Mouse (Mus musculus) ovary, postnatal 36 days (tissue): ENCODE measurements at regions not wholly inside any gene's neighbourhood (a gene's known extent, or its start where the extent isn't known, plus 50 kb on each side); places are given as distances from the start of the nearest gene placed in this dataset.
A peak's percentile ranks its signal among the peaks of the same experiment; 100 is the strongest.

Source experiments
- DNase-seq: peaks from one replicate; pipeline ENCODE4 v3.0.0; 2022; ENCODE audit warnings: low spot score, mixed read lengths

GRCm38 (mm10) chr11:18581078-18581800 lies 437.5 kb downstream of the Meis1 start:
- no peak for DNase-seq

DNA sequence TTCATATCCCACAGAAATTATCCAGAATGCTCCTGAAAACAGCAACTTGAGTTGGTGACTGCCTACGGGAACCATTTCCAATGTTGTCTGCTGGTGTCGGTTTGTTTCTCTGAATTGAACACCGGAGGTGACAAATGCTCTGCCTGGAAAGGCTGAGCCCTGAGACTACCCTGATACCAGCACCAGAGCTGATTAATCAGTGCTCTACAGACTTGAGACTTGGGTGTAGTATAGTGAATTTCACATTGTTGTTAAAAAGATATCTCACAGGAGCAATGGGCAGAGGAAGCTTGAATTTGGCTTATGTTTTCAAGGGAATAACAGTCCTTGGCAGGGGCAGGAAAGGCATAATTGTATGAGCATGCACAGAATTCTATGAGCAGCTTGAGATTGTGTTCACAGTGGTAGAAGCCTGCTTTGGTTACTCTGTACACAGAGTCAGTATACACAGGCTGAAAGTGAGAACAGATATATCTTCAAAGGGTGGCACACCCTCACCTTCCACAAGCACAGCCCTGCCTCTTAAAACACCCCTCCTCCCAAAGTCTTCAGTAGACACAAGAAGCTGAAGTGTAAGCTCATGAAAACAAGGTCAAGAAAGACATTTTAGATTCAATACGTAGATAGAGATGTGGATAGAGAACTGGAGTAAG lies 447.1 kb downstream of the Meis1 start:
- DNase-seq = no peak

- no peak for DNase-seq
These were observed 455.8 kb downstream of the Meis1 start for GRCm38 (mm10) chr11:18563011-18563410.

GRCm38 (mm10) chr11:18558665-18559064 lies 460.1 kb downstream of the Meis1 start:
- DNase-seq = no peak

DNA sequence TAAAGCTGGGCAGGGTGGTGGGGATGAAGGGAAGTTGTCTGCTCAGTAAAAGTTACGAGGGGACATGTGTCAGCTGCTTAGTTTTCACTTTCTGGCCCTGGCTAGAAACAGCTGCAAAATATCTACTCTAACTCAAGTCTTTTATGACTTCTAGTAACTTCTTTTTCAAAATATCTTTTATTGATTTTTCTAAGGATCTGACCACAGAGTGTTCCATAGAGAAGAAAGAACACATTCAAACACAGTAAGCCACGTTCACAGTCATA lies 483.3 kb downstream of the Meis1 start:
- no peak for DNase-seq

GRCm38 (mm10) chr11:18534807-18535591 lies 483.8 kb downstream of the Meis1 start:
- no peak for DNase-seq

- no peak for DNase-seq
These were observed 487.3 kb downstream of the Meis1 start for GRCm38 (mm10) chr11:18531264-18532110.

DNA sequence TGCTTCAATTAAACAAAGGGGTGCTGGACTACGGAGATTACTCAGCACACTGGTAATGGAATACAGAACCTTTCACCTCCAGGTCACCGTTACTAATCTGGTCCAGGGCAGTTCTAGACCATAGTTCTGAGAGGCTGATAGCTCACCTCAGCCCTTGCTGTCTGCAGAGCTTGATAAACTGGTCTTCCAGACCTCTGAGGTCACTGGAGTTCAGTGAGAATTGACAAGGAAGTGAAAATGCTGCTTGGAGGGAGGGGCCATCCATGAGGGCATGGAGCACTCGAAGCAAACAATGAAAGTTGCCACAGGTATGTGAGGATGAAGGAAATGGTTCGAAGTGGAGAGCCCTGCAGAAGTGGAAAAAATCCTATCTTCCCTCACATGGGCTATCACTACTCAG lies 490.2 kb downstream of the Meis1 start:
- DNase-seq = no peak

GRCm38 (mm10) chr11:18495108-18495757 lies 523.6 kb downstream of the Meis1 start:
- DNase-seq = no peak

DNA sequence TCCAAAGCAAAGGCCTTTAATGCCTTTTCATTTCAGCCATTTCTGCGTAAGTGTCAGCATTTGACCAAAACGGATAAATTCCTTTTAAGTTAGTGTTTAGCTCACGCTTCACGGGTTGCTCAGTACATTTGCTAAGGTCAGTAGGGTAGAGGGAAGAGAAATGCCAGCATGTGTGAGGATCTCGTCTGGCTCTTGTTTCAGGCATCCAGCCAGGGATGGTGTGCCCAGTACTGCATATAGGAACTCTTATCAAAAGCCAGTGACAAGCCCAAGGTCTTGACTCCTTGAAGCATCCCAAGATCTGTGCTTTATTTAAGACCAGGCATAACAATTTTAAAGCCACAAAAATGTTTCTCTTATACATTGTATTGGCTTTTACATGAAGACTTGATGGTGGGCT lies 524.8 kb downstream of the Meis1 start:
- DNase-seq = no peak

- DNase-seq = no peak
These were observed 525.7 kb downstream of the Meis1 start for GRCm38 (mm10) chr11:18493086-18493485.

DNA sequence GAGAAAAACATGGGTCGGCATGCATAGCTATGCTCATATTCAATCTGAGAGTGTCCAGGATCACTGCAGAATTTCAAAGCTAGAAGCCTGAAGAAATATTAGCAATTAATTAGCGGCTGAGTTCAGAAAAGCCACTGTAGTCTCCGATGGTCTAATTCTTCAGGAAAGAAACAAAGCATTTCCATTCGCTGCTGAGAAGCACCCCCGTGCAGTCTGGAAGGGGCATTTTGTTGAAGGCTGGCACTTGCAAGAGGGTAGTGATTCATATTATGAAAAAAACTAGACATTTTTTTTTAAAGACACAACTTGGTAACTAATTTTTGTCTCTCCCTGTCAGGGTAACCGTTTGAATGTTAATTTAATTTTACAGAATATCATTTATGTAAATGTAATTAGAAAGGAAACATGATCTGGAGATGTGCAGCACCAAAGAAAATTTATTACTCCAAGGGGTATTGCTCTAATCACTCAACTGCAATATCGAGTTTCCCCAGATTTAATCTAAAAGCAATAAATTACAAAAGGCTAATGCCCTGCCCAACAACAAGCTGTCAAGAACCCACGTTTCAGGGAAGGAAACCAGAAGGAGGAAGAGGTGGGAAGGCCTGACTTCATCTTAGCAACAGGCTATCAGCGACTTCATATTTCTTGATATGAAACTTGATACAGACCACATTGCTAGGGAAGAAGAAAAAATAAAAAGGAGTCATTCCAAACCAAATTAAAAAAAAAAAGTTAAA lies 529.1 kb downstream of the Meis1 start:
- no peak for DNase-seq

GRCm38 (mm10) chr11:18478841-18479240 lies 525.2 kb upstream of the Etaa1 start:
- no peak for DNase-seq

DNA sequence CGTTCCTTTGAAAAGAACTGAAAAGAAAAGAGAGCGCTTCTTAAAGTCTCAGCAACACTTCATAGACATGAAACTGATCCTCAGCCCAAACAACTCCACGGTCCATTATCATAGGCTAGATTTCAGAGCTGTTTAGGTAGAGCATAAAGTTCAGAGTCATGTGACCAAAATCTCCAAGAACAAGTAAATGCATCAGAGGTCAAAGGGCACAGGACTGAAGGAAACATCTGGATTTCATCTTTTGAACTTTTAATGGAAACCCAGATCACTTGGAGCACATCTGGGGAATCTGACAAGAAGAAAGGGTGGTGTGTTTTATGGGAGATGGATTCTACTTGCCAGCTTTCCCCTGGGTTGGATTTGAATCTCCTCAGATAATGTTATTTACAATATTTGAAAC lies 497.6 kb upstream of the Etaa1 start:
- DNase-seq = no peak

DNA sequence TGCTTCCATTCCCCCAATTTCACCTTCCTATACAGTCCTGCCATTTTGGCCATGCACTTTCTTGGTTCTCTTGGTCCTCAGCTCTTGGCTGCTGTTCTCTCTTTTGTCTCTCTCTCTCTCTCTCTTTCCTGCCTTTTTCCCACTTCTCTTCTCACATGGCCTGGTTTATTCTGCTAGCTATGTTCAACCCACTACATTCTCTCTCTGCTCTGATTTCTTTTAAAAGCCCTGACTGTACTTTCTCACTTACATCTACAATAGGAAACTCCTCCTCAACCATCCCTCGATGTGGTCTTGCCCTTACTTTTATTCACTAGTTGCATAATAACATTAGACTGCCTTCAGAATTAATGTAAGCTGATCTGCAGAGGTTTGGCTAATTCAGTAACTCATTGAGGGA lies 495.2 kb upstream of the Etaa1 start:
- no peak for DNase-seq

DNA sequence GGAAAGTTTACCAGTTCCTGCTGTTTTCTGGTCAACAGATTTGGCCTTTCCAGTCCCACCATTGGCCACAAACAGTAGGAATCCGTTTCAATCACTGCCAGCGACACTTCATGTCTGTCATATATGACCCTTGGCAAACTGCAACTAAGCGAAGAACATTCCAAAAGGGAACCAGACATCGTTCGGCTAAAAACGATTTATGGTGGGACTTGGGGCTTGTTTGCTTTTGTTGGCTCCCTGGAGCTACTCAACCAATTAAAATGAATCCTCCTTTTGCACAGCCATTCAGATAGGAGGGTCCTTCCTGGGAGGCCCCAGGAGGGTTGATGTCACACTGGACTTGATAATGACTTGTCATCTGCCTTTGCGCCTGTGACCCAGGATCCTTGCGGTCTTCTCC lies 490.9 kb upstream of the Etaa1 start:
- DNase-seq = no peak

GRCm38 (mm10) chr11:18444101-18444500 lies 490.4 kb upstream of the Etaa1 start:
- no peak for DNase-seq

GRCm38 (mm10) chr11:18443156-18443555 lies 489.5 kb upstream of the Etaa1 start:
- DNase-seq = no peak

GRCm38 (mm10) chr11:18437834-18438611 lies 484.3 kb upstream of the Etaa1 start:
- DNase-seq = peak; percentile 10

DNA sequence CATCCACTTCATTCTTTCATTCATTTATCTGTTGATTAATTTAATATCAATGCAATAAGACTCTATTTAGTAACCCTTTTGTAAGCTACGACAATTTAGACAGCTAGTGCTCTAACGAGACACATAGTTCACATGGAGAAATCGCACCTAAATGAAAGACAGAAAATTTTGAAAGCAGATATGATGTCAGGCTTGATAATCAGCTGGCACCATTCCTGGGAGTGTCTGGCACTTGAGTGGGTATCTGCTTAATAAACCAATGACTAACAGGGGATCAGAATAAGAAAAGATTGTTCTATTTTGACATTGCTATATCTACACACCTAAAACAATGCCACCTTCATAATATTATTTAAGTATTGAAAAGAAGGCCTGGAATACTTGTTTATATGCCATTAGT lies 467.4 kb upstream of the Etaa1 start:
- no peak for DNase-seq
